Mouse (Mus musculus): Measurements from ENCODE around the gene Kirrel3. TPM values are rescaled to one million over a fixed set of nuclear protein-coding genes. Genes with fewer than 3 reads are reported as not detected.

Kirrel3 gene
- polyA plus RNA-seq, 1 experiment from 2014 or later: 0.60 TPM

GRCm38 (mm10) chr9:34520234-34520950 lies 34.7 kb downstream of the Kirrel3 start:
- Histone ChIP-seq H3K4me1 (replicated peaks; ENCODE audit: control insufficient read depth, insufficient read depth, low read length) (no peaks in the 10 kb centered on the region), H3K9me3 (ENCODE audit: control insufficient read depth) (no peaks in the 10 kb centered on the region), H3K36me3 (ENCODE audit: control insufficient read depth, insufficient read depth) (no peaks in the 10 kb centered on the region), H3K27ac (ENCODE audit: low read depth, low read length) (no peak overlapping the region), H3K4me3 (ENCODE audit: low read depth, low read length) (no peak overlapping the region), H3K4me2 (replicated peaks; ENCODE audit: low read depth) (no peak overlapping the region), H3K9ac (ENCODE audit: low read depth, low read length) (no peak overlapping the region), H3K27me3 (replicated peaks; ENCODE audit: control insufficient read depth, insufficient read depth, low read length) (no peaks in the 10 kb centered on the region)
- no peak for TF ChIP-seq CTCF (IDR thresholded peaks at IDR 0.05; ENCODE audit: low read depth)
- ATAC-seq: no peak
- 55% methylated on average over 20 of the region's 20 CpGs for WGBS

- ATAC-seq: no peak
- no peak overlapping the region for H3K4me3 ChIP-seq (ENCODE audit: low read depth, low read length)
- no peaks in the 10 kb centered on the region for H3K36me3 ChIP-seq (ENCODE audit: control insufficient read depth, insufficient read depth)
- no peaks in the 10 kb centered on the region for H3K4me1 ChIP-seq (replicated peaks; ENCODE audit: control insufficient read depth, insufficient read depth, low read length)
- no peak overlapping the region for H3K4me2 ChIP-seq (replicated peaks; ENCODE audit: low read depth)
- WGBS: 15% methylated on average over 2 of the region's 2 CpGs
- H3K9me3 ChIP-seq (ENCODE audit: control insufficient read depth): no peaks in the 10 kb centered on the region
- no peaks in the 10 kb centered on the region for H3K27me3 ChIP-seq (replicated peaks; ENCODE audit: control insufficient read depth, insufficient read depth, low read length)
- H3K9ac ChIP-seq (ENCODE audit: low read depth, low read length): no peak overlapping the region
- no peak overlapping the region for H3K27ac ChIP-seq (ENCODE audit: low read depth, low read length)
- TF ChIP-seq CTCF (IDR thresholded peaks at IDR 0.05; ENCODE audit: low read depth): no peak
Observed at GRCm38 (mm10) chr9:34525695-34526094, 40.0 kb downstream of the Kirrel3 start.

- Histone ChIP-seq H3K36me3 (ENCODE audit: control insufficient read depth, insufficient read depth) (no peaks in the 10 kb centered on the region), H3K4me1 (replicated peaks; ENCODE audit: control insufficient read depth, insufficient read depth, low read length) (no peaks in the 10 kb centered on the region), H3K27ac (ENCODE audit: low read depth, low read length) (no peak overlapping the region), H3K27me3 (replicated peaks; ENCODE audit: control insufficient read depth, insufficient read depth, low read length) (no peaks in the 10 kb centered on the region), H3K9ac (ENCODE audit: low read depth, low read length) (no peak overlapping the region), H3K4me2 (replicated peaks; ENCODE audit: low read depth) (no peak overlapping the region), H3K9me3 (ENCODE audit: control insufficient read depth) (no peaks in the 10 kb centered on the region), H3K4me3 (ENCODE audit: low read depth, low read length) (no peak overlapping the region)
- no peak for TF ChIP-seq CTCF (IDR thresholded peaks at IDR 0.05; ENCODE audit: low read depth)
- no peak for ATAC-seq
- WGBS: 80% methylated on average over 7 of the region's 7 CpGs
Observed at GRCm38 (mm10) chr9:34538591-34539335, 53.1 kb downstream of the Kirrel3 start.

- no peak for TF ChIP-seq CTCF (IDR thresholded peaks at IDR 0.05; ENCODE audit: low read depth)
- WGBS: 75% methylated on average over 2 of the region's 2 CpGs
- ATAC-seq: no peak
Observed at GRCm38 (mm10) chr9:34541908-34542307, 56.2 kb downstream of the Kirrel3 start.

DNA sequence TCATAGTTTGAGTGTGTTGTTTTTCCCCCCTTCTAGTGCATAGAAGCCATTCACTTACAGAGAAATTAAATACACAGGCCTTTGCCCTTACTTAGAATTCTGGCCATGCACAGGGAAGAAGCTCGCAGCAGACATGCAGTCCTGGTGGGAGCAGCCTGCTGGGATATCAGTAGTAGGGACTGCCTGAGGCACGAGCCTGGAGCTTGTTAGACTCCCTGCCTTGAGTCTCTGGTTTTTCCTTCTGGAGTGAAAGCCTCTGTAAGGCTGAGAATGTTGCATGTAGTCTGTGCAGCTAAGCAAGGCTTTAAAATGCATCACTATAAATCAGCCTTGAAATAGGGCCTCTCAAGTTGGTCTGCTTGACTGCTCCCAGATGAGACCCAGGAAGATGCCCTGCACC lies 70.0 kb downstream of the Kirrel3 start:
- H3K27me3 ChIP-seq (replicated peaks; ENCODE audit: control insufficient read depth, insufficient read depth, low read length): no peaks in the 10 kb centered on the region
- no peaks in the 10 kb centered on the region for H3K36me3 ChIP-seq (ENCODE audit: control insufficient read depth, insufficient read depth)
- no peak overlapping the region for H3K4me2 ChIP-seq (replicated peaks; ENCODE audit: low read depth)
- no peaks in the 10 kb centered on the region for H3K4me1 ChIP-seq (replicated peaks; ENCODE audit: control insufficient read depth, insufficient read depth, low read length)
- H3K9me3 ChIP-seq (ENCODE audit: control insufficient read depth): no peaks in the 10 kb centered on the region
- WGBS: 51% methylated on average over 2 of the region's 2 CpGs
- TF ChIP-seq CTCF (IDR thresholded peaks at IDR 0.05; ENCODE audit: low read depth): no peak
- H3K9ac ChIP-seq (ENCODE audit: low read depth, low read length): no peak overlapping the region
- no peak for ATAC-seq
- no peak overlapping the region for H3K27ac ChIP-seq (ENCODE audit: low read depth, low read length)
- H3K4me3 ChIP-seq (ENCODE audit: low read depth, low read length): no peak overlapping the region

More at GRCm38 (mm10) chr9:34541908-34542307, 56.2 kb downstream of the Kirrel3 start:
- no peak overlapping the region for H3K4me2 ChIP-seq (replicated peaks; ENCODE audit: low read depth)
- H3K4me1 ChIP-seq (replicated peaks; ENCODE audit: control insufficient read depth, insufficient read depth, low read length): no peaks in the 10 kb centered on the region
- no peaks in the 10 kb centered on the region for H3K27me3 ChIP-seq (replicated peaks; ENCODE audit: control insufficient read depth, insufficient read depth, low read length)
- no peaks in the 10 kb centered on the region for H3K9me3 ChIP-seq (ENCODE audit: control insufficient read depth)
- H3K36me3 ChIP-seq (ENCODE audit: control insufficient read depth, insufficient read depth): no peaks in the 10 kb centered on the region
- no peak overlapping the region for H3K27ac ChIP-seq (ENCODE audit: low read depth, low read length)
- H3K4me3 ChIP-seq (ENCODE audit: low read depth, low read length): no peak overlapping the region
- H3K9ac ChIP-seq (ENCODE audit: low read depth, low read length): no peak overlapping the region

DNA sequence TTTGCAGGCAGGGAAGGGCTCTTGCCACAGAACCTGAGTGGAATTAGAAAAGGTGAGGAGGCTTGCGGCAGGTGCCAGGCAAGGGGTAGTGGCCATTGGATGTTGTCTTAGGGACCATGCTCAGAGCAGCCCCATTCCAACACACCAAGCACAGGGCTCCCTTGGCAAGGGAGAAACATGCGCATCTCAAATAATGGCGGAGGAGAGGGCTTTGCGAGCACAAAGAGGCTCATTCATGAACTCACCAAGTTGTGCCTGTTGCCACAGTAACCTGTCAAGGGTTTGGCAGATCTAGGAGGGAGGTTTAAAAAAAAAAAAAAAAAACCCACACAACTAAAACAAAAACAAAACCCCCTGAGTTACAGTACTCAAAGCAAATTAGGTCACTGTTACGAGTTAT lies 72.2 kb downstream of the Kirrel3 start:
- Histone ChIP-seq H3K4me2 (replicated peaks; ENCODE audit: low read depth) (no peak overlapping the region), H3K9ac (ENCODE audit: low read depth, low read length) (no peak overlapping the region), H3K27ac (ENCODE audit: low read depth, low read length) (no peak overlapping the region), H3K9me3 (ENCODE audit: control insufficient read depth) (no peaks in the 10 kb centered on the region), H3K36me3 (ENCODE audit: control insufficient read depth, insufficient read depth) (no peaks in the 10 kb centered on the region), H3K4me1 (replicated peaks; ENCODE audit: control insufficient read depth, insufficient read depth, low read length) (no peaks in the 10 kb centered on the region), H3K4me3 (ENCODE audit: low read depth, low read length) (no peak overlapping the region), H3K27me3 (replicated peaks; ENCODE audit: control insufficient read depth, insufficient read depth, low read length) (no peaks in the 10 kb centered on the region)
- 74% methylated on average over 5 of the region's 5 CpGs for WGBS
- ATAC-seq: no peak
- TF ChIP-seq CTCF (IDR thresholded peaks at IDR 0.05; ENCODE audit: low read depth): no peak
